Mouse (Mus musculus): ENCODE measurements around the gene Tmem56. TPM values are rescaled to one million over a fixed set of nuclear protein-coding genes. Genes with fewer than 3 reads are reported as not detected.

The Tmem56 gene
- total and polyA plus RNA-seq, 3 experiments = 0.32 to 0.39 TPM; not detected in 1

- TF ChIP-seq TAL1 (IDR thresholded peaks at IDR 0.05; ENCODE audit: low read length) = no peak
- TF ChIP-seq ETS1 (IDR thresholded peaks at IDR 0.05; ENCODE audit: low read depth, low read length) = no peak
- TF ChIP-seq TCF12 (IDR thresholded peaks at IDR 0.05; ENCODE audit: low read depth, low read length) = no peak
- TF ChIP-seq CTCF (IDR thresholded peaks at IDR 0.05 in 2 of 3, conservative IDR thresholded peaks at IDR 0.05 in 1 of 3; ENCODE audit: control insufficient read depth in 1 of 3, insufficient read depth in 1 of 3, low read depth in 2 of 3, low read length in 3 of 3, poor library complexity in 1 of 3, severe bottlenecking in 1 of 3) = peak; percentile 55 to 69 (median 65)
- H3K4me1 ChIP-seq (ENCODE audit: control insufficient read depth in 1 of 2, insufficient read depth in 2 of 2, low read length in 2 of 2) = peaks cover 0 to 10% of the 10 kb centered on the region in 2 experiments; a peak in 2 of 4 replicates
- H3K9me3 ChIP-seq (replicated peaks; ENCODE audit: insufficient read depth, low read length) = no peaks in the 10 kb centered on the region
- H3K27me3 ChIP-seq (ENCODE audit: control insufficient read depth in 1 of 2, insufficient read depth in 2 of 2, low read length in 2 of 2) = no peaks in the 10 kb centered on the region
- no peak overlapping the region for H3K4me3 ChIP-seq (ENCODE audit: control insufficient read depth in 1 of 2, insufficient read depth in 1 of 2, low read depth in 2 of 2, low read length in 2 of 2)
- H3K79me2 ChIP-seq (ENCODE audit: control insufficient read depth, insufficient read depth, low read length, poor library complexity) = no peaks in the 10 kb centered on the region
- no peak overlapping the region for H3K9ac ChIP-seq (ENCODE audit: control insufficient read depth, low read depth, low read length, poor library complexity, severe bottlenecking)
- no peak overlapping the region for H3K27ac ChIP-seq (ENCODE audit: control insufficient read depth, low read depth, low read length)
- peak; percentile 75 for DNase-seq (ENCODE audit: low read depth, low spot score)
- peaks cover 0 to 2% of the 10 kb centered on the region in 2 experiments; a peak in 1 of 4 replicates for H3K36me3 ChIP-seq (ENCODE audit: control insufficient read depth in 1 of 2, insufficient read depth in 2 of 2, low read length in 2 of 2)
Observed at GRCm38 (mm10) chr3:121161661-121162060, 121.2 kb downstream of the Tmem56 start.

- Histone ChIP-seq H3K27me3 (ENCODE audit: control insufficient read depth in 1 of 2, insufficient read depth in 2 of 2, low read length in 2 of 2) (no peaks in the 10 kb centered on the region), H3K9me3 (replicated peaks; ENCODE audit: insufficient read depth, low read length) (no peaks in the 10 kb centered on the region), H3K9ac (ENCODE audit: control insufficient read depth, low read depth, low read length, poor library complexity, severe bottlenecking) (peak overlapping the region; percentile 29), H3K79me2 (ENCODE audit: control insufficient read depth, insufficient read depth, low read length, poor library complexity) (no peaks in the 10 kb centered on the region), H3K36me3 (ENCODE audit: control insufficient read depth in 1 of 2, insufficient read depth in 2 of 2, low read length in 2 of 2) (peaks cover 0 to 2% of the 10 kb centered on the region in 2 experiments; a peak in 1 of 4 replicates), H3K4me1 (ENCODE audit: control insufficient read depth in 1 of 2, insufficient read depth in 2 of 2, low read length in 2 of 2) (peaks cover 0 to 10% of the 10 kb centered on the region in 2 experiments; a peak in 2 of 4 replicates), H3K4me3 (ENCODE audit: control insufficient read depth in 1 of 2, insufficient read depth in 1 of 2, low read depth in 2 of 2, low read length in 2 of 2) (peak overlapping the region; percentile 22 to 43), H3K27ac (ENCODE audit: control insufficient read depth, low read depth, low read length) (peak overlapping the region; percentile 60)
- peak; percentile 86 for DNase-seq (ENCODE audit: low read depth, low spot score)
- TF ChIP-seq ELF1 (IDR thresholded peaks at IDR 0.05; ENCODE audit: low read depth, low read length) (no peak), JUND (IDR thresholded peaks at IDR 0.05; ENCODE audit: low read depth, low read length) (no peak), MXI1 (IDR thresholded peaks at IDR 0.05; ENCODE audit: low read depth, low read length) (peak; percentile 72), TBP (IDR thresholded peaks at IDR 0.05; ENCODE audit: low read depth, low read length) (0 out of 2 replicates have a peak, but pooled peaks have one; percentile 17), POLR2AphosphoS2 (IDR thresholded peaks at IDR 0.05; ENCODE audit: low read length) (no peak), TCF12 (IDR thresholded peaks at IDR 0.05; ENCODE audit: low read depth, low read length) (no peak), SMC3 (IDR thresholded peaks at IDR 0.05; ENCODE audit: low read depth, low read length) (no peak), ZNF384 (IDR thresholded peaks at IDR 0.05; ENCODE audit: low read depth, low read length) (no peak), KAT2A (conservative IDR thresholded peaks at IDR 0.05; ENCODE audit: low read depth, low read length) (no peak), ZKSCAN1 (IDR thresholded peaks at IDR 0.05; ENCODE audit: low read depth, low read length) (no peak), NRF1 (IDR thresholded peaks at IDR 0.05; ENCODE audit: insufficient read depth, low read depth, low read length, poor library complexity, severe bottlenecking) (no peak), POLR2A (IDR thresholded peaks at IDR 0.05; ENCODE audit: control insufficient read depth in 1 of 2, insufficient read depth in 1 of 2, low read depth in 1 of 2, low read length in 2 of 2, poor library complexity in 1 of 2) (no peak), BHLHE40 (IDR thresholded peaks at IDR 0.05; ENCODE audit: borderline replicate concordance, low read depth, low read length) (no peak), MAFK (IDR thresholded peaks at IDR 0.05; ENCODE audit: borderline replicate concordance, low read depth, low read length) (no peak), MAZ (IDR thresholded peaks at IDR 0.05; ENCODE audit: low read depth, low read length) (no peak), MYC (IDR thresholded peaks at IDR 0.05; ENCODE audit: low read depth, low read length) (0 out of 2 replicates have a peak, but pooled peaks have one; percentile 24), USF2 (IDR thresholded peaks at IDR 0.05; ENCODE audit: borderline replicate concordance in 1 of 2, insufficient read depth in 1 of 2, low read depth in 1 of 2, low read length in 2 of 2) (no peak), ZC3H11A (IDR thresholded peaks at IDR 0.05; ENCODE audit: low read depth, low read length) (no peak), TAL1 (IDR thresholded peaks at IDR 0.05; ENCODE audit: low read length) (no peak), UBTF (IDR thresholded peaks at IDR 0.05; ENCODE audit: borderline replicate concordance, insufficient read depth, low read depth, low read length) (no peak), NELFE (IDR thresholded peaks at IDR 0.05; ENCODE audit: low read depth, low read length) (no peak), GABPA (IDR thresholded peaks at IDR 0.05; ENCODE audit: low read depth, low read length) (no peak), ZMIZ1 (IDR thresholded peaks at IDR 0.05; ENCODE audit: low read depth, low read length) (no peak), HCFC1 (IDR thresholded peaks at IDR 0.05; ENCODE audit: low read depth, low read length) (peak; percentile 26; the same call in 1 of the 2 replicates), POLR2AphosphoS5 (IDR thresholded peaks at IDR 0.05; ENCODE audit: borderline replicate concordance, low read depth, low read length) (no peak), CHD1 (IDR thresholded peaks at IDR 0.05; ENCODE audit: low read depth, low read length) (no peak), SIN3A (IDR thresholded peaks at IDR 0.05; ENCODE audit: low read length) (peak; percentile 85), MAX (IDR thresholded peaks at IDR 0.05; ENCODE audit: low read length) (peak; percentile 30; the same call in 1 of the 2 replicates), E2F4 (IDR thresholded peaks at IDR 0.05; ENCODE audit: borderline replicate concordance, low read depth, low read length) (no peak), RCOR1 (IDR thresholded peaks at IDR 0.05; ENCODE audit: low read depth, low read length) (no peak)
Observed at GRCm38 (mm10) chr3:121160424-121160823, 122.5 kb downstream of the Tmem56 start.
